Mouse (Mus musculus) lung, postnatal 36 days (tissue): ENCODE data around the gene Zfhx3.
A peak's percentile ranks its signal among the peaks of the same experiment; 100 is the strongest.

Experiments
- DNase-seq: peaks from one replicate; pipeline ENCODE4 v3.0.0; 2022; ENCODE audit warnings: mixed read lengths

Gene Zfhx3

GRCm38 (mm10) chr8:108101978-108102865 lies 159.8 kb downstream of the Zfhx3 start:
- DNase-seq: no peak

- no peak for DNase-seq
Measured at GRCm38 (mm10) chr8:108104471-108105098, 162.1 kb downstream of the Zfhx3 start.

DNA sequence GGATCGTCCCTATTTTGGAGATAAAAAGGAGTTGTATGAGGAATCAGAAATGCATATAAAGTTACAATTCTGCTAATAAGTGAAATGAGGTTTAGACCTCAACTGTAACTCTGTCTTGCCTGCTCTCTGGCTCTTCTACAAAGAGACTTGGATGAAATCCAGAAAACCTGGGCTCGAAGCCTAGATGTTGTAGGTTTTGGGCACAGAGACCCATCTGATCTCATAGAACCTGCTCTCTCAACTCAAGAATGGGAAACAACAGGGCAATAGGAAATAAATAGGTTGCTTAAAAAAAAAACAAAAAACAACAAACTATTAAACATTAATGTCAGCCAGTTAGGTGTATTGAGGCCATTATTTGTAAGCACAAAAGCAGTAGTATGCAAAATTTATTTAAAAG lies 182.6 kb downstream of the Zfhx3 start:
- DNase-seq: peak; percentile 0

DNA sequence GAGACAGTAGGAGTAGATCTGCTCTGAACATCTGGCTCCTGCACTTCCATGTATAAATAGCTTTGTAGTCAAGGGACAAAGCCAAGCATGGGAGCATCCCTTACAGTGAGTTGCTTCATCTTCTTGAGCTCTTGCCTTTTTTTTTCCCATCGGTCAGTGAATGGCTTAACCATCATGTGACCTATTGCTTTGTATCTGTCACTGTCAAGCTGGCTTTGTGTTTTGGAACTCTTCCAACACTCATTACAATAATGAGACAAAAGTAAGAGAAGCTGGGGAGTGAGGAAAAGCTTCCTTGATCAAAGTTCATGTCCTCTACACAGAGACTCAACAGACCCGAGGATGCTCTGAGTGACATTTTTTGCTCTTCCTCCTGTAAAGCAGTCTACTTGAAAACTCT lies 183.0 kb downstream of the Zfhx3 start:
- no peak for DNase-seq

- no peak for DNase-seq
Measured at GRCm38 (mm10) chr8:108146536-108146935, 204.1 kb downstream of the Zfhx3 start.

GRCm38 (mm10) chr8:108148599-108149249 lies 206.3 kb downstream of the Zfhx3 start:
- no peak for DNase-seq

GRCm38 (mm10) chr8:108170804-108171203 lies 228.4 kb downstream of the Zfhx3 start:
- DNase-seq: no peak

DNA sequence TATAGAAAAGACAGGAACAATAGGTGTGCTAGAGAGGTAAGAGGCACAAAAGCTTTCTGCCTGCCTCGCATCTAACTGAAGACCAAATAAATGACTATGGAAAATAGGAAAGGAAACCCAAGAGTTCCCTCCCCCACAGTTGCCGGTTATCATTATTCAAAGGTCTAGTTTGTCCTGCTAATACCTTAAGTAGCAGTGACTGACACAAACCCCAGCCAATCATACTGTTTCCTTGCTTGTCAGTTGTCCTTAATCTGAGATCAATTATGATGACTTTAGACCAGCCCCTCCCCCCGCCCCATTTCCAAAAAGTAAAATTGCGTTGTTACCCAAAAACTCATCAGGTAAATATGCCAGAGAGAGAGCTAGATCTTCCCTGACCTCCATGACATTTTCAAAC lies 240.9 kb downstream of the Zfhx3 start:
- DNase-seq: no peak

DNA sequence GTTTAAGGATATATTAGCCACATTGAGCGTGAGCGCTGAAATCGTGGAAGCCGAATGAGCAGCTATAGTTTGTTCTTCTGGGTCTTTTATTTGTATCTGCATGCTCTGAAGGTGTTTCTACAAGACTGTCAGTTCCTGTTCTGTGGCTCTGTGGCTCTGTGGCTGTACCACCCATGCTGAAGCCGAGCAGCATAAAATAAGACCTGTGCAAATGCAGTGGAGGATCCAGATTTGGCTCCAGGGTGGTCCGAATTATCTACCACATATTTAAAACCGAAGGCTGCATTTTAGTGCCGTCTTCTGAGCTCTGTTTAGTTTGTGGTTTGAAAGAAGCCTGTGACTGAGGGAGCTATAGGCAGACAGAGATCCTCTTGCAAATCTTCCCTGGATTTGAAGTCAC lies 241.5 kb downstream of the Zfhx3 start:
- DNase-seq: no peak

DNA sequence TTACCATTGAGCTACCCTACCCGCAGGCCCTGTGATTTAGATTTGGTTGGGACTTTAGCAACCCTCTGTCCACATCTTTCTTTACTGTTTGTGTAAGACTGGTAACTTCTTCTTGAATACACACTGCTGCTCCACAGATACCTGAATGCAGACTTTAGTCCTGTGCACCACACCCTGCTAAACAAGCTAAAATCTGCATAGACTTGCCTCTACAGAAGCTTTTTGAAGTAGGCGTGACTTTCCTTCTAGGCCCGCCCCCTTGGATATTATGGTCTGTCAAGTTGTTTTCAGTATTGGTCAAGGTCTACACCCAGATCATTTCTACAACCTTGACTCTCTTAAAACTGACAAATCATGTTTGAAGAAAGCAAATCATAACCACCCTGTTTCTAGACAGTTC lies 243.8 kb downstream of the Zfhx3 start:
- DNase-seq: no peak

- DNase-seq: no peak
Measured at GRCm38 (mm10) chr8:108188044-108188443, 245.6 kb downstream of the Zfhx3 start.

GRCm38 (mm10) chr8:108194571-108194970 lies 252.1 kb downstream of the Zfhx3 start:
- DNase-seq: no peak

GRCm38 (mm10) chr8:108215026-108215425 lies 272.6 kb downstream of the Zfhx3 start:
- DNase-seq: no peak

DNA sequence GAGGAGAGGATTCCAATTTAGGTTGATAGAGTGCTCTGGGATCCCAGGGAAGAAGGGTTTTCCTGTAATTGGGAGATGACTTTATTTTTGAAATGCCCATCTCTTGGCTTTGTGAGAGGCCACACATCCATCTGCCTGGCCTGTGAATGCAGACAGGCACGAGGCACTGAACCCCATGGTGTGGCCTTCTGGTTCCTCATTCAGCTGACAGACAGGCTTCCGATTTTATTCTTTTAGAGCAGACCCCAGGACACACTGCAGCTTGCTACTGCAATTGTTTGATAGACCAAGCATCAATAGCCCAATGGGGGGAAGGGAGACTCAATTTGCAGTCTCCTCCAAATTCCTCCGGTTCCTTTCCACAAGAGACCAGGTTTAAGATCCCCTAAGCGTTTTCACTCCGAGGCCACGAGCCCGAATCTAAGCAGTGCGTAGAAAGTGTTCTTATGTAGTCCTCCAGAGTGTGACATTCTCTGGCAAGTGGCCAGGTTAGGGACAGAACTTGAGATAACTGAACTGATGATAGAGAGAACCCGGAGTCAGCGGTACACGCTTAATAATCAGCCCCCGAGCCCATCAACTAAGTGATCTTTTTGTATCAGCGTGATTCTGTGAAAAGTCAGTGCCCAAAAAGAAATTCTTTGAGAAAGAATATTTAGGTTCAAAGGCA lies 275.9 kb downstream of the Zfhx3 start:
- no peak for DNase-seq

DNA sequence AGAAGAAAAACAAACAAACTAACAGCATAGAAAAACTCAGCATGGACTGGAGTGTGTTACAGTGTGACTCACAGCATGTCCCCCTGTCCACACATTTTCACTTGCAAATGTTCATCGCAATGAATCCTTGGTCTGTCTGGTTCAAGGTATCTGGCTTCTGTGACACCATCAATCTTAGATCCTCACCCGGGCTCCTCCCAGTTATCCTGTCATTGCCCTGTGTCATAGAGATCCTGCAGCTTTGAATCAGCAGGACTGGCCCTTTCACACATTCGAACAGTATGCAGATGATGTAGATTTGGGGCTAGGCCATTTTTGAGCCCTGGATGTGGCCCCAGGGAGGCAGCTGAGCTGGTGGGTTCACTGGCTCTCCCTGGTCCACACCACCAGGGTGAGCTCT lies 278.1 kb downstream of the Zfhx3 start:
- DNase-seq: no peak

GRCm38 (mm10) chr8:108222091-108222490 lies 279.6 kb downstream of the Zfhx3 start:
- no peak for DNase-seq

GRCm38 (mm10) chr8:108232326-108232725 lies 289.9 kb downstream of the Zfhx3 start:
- no peak for DNase-seq

DNA sequence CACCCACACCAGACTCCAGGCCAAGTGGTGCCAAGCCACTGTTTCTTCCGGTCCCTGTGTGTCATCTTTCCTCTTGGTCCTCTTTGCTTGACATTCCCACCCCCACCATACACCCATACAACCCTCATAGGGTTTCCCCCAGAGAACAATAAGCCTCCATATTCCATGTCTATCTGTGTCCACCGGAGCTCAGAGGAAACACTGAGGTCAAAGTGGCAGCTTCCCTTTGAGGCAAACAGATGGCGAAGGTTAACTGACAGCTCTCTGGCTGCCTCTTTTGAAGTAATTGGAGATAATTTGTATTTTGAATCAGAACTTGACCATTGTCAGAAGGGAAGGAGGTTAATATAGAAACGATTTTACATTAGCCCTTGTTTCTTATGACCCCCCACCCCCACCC lies 292.0 kb downstream of the Zfhx3 start:
- DNase-seq: no peak

DNA sequence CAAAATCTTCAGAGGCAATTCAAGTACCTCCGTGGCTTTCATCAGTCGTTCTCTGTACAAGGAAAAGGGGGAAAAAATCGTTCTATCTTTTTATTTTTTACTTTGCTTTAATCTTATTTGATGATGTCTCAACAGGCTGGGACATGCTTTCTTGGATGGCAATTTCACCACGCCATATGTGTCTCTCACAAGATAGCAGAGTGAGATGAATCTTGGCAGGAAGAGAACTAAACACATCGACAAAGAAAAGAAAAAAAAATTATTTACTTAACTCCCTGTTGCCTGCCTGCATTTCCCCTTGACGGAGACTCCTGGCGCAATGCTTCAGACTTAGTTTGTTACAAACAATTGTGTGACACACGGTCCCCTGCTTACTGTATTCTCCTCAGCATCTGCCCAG lies 294.3 kb downstream of the Zfhx3 start:
- no peak for DNase-seq

GRCm38 (mm10) chr8:108239531-108239930 lies 297.1 kb downstream of the Zfhx3 start:
- DNase-seq: no peak

DNA sequence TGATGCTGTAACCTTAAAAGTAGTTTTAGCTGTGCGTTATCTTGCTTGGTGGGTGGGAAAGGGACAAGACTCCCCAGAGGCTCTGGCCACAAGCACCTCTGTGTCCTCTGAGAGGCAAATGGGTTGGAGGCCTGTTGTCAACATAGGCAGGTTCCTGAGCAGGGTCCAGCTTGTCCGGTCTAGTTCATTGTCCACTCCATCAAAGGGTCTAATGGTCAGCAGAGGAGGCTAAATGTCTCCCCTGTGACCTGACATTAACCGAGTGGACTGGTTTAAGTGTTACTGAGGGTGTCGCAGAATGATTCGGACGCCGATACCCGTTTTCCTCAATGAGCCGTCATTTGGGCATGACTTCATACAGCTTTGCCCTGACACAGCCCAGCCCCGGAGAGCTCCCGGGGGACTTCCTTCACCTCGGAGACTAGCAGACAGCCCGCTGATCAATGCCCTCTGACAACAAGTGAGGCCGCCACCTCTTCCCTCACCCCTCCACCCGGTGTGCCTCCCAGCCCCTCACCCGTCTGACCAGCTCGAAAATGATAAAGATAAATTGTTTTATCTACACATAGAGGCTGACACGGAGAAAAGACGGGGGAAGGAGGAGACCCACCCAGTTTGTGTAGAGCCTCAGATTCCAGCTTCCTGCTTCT lies 298.7 kb downstream of the Zfhx3 start:
- no peak for DNase-seq

- DNase-seq: no peak
Measured at GRCm38 (mm10) chr8:108243270-108243669, 300.8 kb downstream of the Zfhx3 start.
